Mouse (Mus musculus): ENCODE results near the gene F7. TPM values are rescaled to one million over a fixed set of nuclear protein-coding genes. Genes with fewer than 3 reads are reported as not detected.

Gene F7
- polyA plus RNA-seq, 2 experiments, result 4.1 to 5.8 TPM

GRCm38 (mm10) chr8:13077542-13077941 is 51.7 kb downstream of the F7 start:
- ATAC-seq (ENCODE audit: insufficient read depth) (no peak), DNase-seq (ENCODE audit: low read depth in 3 of 3, low spot score in 3 of 3) (no peak)
- H3K9ac ChIP-seq (replicated peaks), result no peak overlapping the region
- H3K9me3 ChIP-seq (ENCODE audit: control insufficient read depth, low read length), result no peaks in the 10 kb centered on the region
- TF ChIP-seq EP300 (IDR thresholded peaks at IDR 0.05; ENCODE audit: low read depth) (no peak), CTCF (IDR thresholded peaks at IDR 0.05; ENCODE audit: low read depth) (no peak)
- no peaks in the 10 kb centered on the region for H3K27me3 ChIP-seq (ENCODE audit: control insufficient read depth, insufficient read depth, low read length)
- 74% methylated on average over 7 of the region's 7 CpGs for WGBS (ENCODE audit: insufficient replicate concordance)
- no peak overlapping the region for H3K27ac ChIP-seq
- peaks cover 23% of the 10 kb centered on the region for H3K36me3 ChIP-seq (replicated peaks; ENCODE audit: control insufficient read depth, insufficient read depth, low read depth)
- H3K4me1 ChIP-seq (replicated peaks; ENCODE audit: control insufficient read depth in 2 of 2, insufficient read depth in 2 of 2, low read length in 1 of 2), result peaks cover 0 to 4% of the 10 kb centered on the region in 2 experiments; a peak in 2 of 4 replicates
- no peak overlapping the region for H3K4me3 ChIP-seq (ENCODE audit: insufficient read depth in 1 of 2, low read depth in 2 of 2, low read length in 2 of 2)
- no peak overlapping the region for H3K4me2 ChIP-seq (ENCODE audit: low read depth)

Other genes starting within 250 kb of the F7 start
- 0.44 and 0.53 TPM in 2 replicates for gene Mcf2l, start 152.2 kb upstream of the F7 start, polyA plus RNA-seq (2012; rRNA removed)
- 0.72 and 1.1 TPM in 2 replicates for gene Mcf2l, start 152.2 kb upstream of the F7 start, polyA plus RNA-seq (2014; fragmentation: Nextera tagmentation; extraction: Ambion mirVana)
- 29.9 and 43.2 TPM in 2 replicates for gene F10, start 11.3 kb downstream of the F7 start, polyA plus RNA-seq (2012; rRNA removed)
- gene F10, start 11.3 kb downstream of the F7 start, polyA plus RNA-seq (2014; fragmentation: Nextera tagmentation; extraction: Ambion mirVana), result 70.8 and 81.6 TPM in 2 replicates
- gene Proz, start 34.9 kb downstream of the F7 start, polyA plus RNA-seq (2012; rRNA removed), result 22.6 and 24.6 TPM in 2 replicates
- gene Proz, start 34.9 kb downstream of the F7 start, polyA plus RNA-seq (2014; fragmentation: Nextera tagmentation; extraction: Ambion mirVana), result 30.2 and 31.1 TPM in 2 replicates
- gene Pcid2, start 79.4 kb downstream of the F7 start, polyA plus RNA-seq (2012; rRNA removed), result 9.9 and 10.9 TPM in 2 replicates
- gene Pcid2, start 79.4 kb downstream of the F7 start, polyA plus RNA-seq (2014; fragmentation: Nextera tagmentation; extraction: Ambion mirVana), result 12.3 and 13.2 TPM in 2 replicates
- 38.9 and 48.5 TPM in 2 replicates for gene Cul4a, start 79.6 kb downstream of the F7 start, polyA plus RNA-seq (2012; rRNA removed)
- gene Cul4a, start 79.6 kb downstream of the F7 start, polyA plus RNA-seq (2014; fragmentation: Nextera tagmentation; extraction: Ambion mirVana), result 68.8 and 83.0 TPM in 2 replicates
- gene Lamp1, start 133.1 kb downstream of the F7 start, polyA plus RNA-seq (2012; rRNA removed), result 112 and 137 TPM in 2 replicates
- 178 and 198 TPM in 2 replicates for gene Lamp1, start 133.1 kb downstream of the F7 start, polyA plus RNA-seq (2014; fragmentation: Nextera tagmentation; extraction: Ambion mirVana)
- gene Grtp1, start 174.6 kb downstream of the F7 start, polyA plus RNA-seq (2012; rRNA removed), result 5.7 TPM in 2 replicates
- 9.5 and 10.1 TPM in 2 replicates for gene Grtp1, start 174.6 kb downstream of the F7 start, polyA plus RNA-seq (2014; fragmentation: Nextera tagmentation; extraction: Ambion mirVana)
- not detected in 2 replicates for gene Adprhl1, start 228.1 kb downstream of the F7 start, polyA plus RNA-seq (2012; rRNA removed)
- not detected in 2 replicates for gene Adprhl1, start 228.1 kb downstream of the F7 start, polyA plus RNA-seq (2014; fragmentation: Nextera tagmentation; extraction: Ambion mirVana)